Mouse (Mus musculus) neural tube, embryonic 10.5 days (tissue): ENCODE data around the gene Ky.

Experiments used
- DNase-seq: peaks from one replicate; pipeline ENCODE4 v3.0.0-alpha.2; 2017; ENCODE audit warnings: low spot score; ENCODE audit errors: extremely low spot score

The Ky gene

GRCm38 (mm10) chr9:102505700-102506585 is at the start of gene Ky:
Gene Ky, plus strand, starts transcription at chr9:102505750.
- peak; percentile 49 for DNase-seq

GRCm38 (mm10) chr9:102462251-102462650 is 43.3 kb upstream of the Ky start:
- no peak for DNase-seq

GRCm38 (mm10) chr9:102465044-102465443 is 40.5 kb upstream of the Ky start:
- no peak for DNase-seq

- DNase-seq: no peak
Measured at GRCm38 (mm10) chr9:102465726-102466125, 39.8 kb upstream of the Ky start.

- no peak for DNase-seq
Measured at GRCm38 (mm10) chr9:102470076-102470819, 35.3 kb upstream of the Ky start.

- DNase-seq: no peak
Measured at GRCm38 (mm10) chr9:102477767-102478450, 27.6 kb upstream of the Ky start.

GRCm38 (mm10) chr9:102478451-102478835 is 27.1 kb upstream of the Ky start:
- DNase-seq: no peak

- no peak for DNase-seq
Measured at GRCm38 (mm10) chr9:102479022-102479421, 26.5 kb upstream of the Ky start.

- peak; percentile 32 for DNase-seq
Measured at GRCm38 (mm10) chr9:102492031-102492795, 13.3 kb upstream of the Ky start.

GRCm38 (mm10) chr9:102493044-102493443 is 12.5 kb upstream of the Ky start:
- DNase-seq: no peak

GRCm38 (mm10) chr9:102493916-102494315 is 11.6 kb upstream of the Ky start:
- DNase-seq: no peak

GRCm38 (mm10) chr9:102494454-102494853 is 11.1 kb upstream of the Ky start:
- DNase-seq: no peak

GRCm38 (mm10) chr9:102495266-102495665 is 10.3 kb upstream of the Ky start:
- no peak for DNase-seq

GRCm38 (mm10) chr9:102496481-102497041 is 9.0 kb upstream of the Ky start:
- no peak for DNase-seq

- DNase-seq: no peak
Measured at GRCm38 (mm10) chr9:102497089-102497690, 8.4 kb upstream of the Ky start.

- DNase-seq: no peak
Measured at GRCm38 (mm10) chr9:102497833-102498430, 7.6 kb upstream of the Ky start.

GRCm38 (mm10) chr9:102498701-102499100 is 6.8 kb upstream of the Ky start:
- no peak for DNase-seq

- DNase-seq: no peak
Measured at GRCm38 (mm10) chr9:102499266-102499665, 6.3 kb upstream of the Ky start.

- DNase-seq: no peak
Measured at GRCm38 (mm10) chr9:102499746-102500145, 5.8 kb upstream of the Ky start.

GRCm38 (mm10) chr9:102501113-102501512 is 4.4 kb upstream of the Ky start:
- no peak for DNase-seq
